Mouse (Mus musculus) kidney, adult 11 months (tissue): Measurements from ENCODE around the gene Ccdc82.

Experiments used
- DNase-seq: peaks from one replicate; pipeline ENCODE4 v3.0.0; 2022

The Ccdc82 gene

DNA sequence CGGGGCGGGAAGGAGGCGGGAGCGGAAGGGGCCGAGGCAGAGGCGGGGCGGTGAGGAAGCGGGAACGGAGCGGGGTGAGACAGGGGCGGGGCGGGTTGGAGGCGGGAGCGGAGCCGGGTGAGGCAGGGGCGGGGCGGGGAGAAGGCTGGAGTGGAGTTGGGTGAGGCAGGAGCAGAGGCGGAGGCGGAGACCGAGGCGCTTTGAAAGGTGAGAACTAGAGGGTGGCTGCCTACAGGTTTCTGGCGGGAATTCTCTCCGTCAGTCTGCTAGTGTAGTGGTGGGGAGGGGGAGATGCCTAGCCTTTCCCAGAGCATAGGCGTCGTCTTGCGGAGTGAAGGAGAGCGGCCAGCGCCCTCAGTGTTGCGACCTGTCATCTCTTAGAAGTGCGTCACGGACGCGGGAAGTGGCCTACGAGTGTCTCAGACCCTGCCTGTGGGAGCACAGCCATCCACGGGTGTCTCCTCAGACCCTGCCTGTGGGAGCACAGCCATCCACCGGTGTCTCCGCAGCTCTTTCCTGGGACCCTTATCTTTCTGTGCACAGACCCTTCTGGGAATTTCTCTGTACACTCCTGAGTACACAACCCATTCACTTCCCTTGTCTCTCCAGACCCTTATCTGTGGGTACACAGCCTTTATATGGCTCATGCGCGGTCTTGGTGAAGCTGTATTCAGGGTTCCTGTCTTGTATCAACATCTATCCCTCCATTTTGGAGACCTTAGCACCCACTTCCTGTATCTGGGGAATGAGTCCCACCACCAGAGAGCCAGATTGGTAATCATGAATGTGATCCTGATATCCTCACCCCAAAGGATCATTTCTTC is at the start of gene Ccdc82:
Ccdc82 (plus strand) TSS at position 141 of the 824 bp plus-strand sequence.
- peak; percentile 85 for DNase-seq

DNA sequence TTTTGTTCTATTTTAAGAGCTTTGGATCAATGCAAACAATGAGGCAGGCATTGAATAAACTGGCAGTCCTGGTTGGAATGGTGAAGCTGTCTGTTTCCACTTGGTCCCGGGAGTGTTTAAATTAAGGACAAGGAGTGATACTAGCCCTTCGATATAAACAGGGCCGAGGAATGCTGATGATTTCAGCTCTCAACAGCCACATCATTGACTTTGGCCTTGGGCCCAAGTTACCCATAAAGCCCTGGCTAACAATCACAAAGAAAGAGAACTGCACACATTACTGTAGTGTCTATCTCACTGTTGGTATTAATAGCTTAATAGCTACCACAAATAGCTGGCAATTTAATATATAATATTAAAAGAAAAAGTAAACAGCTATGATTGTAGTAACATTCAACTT is 46.7 kb upstream of the Ccdc82 start:
- no peak for DNase-seq

DNA sequence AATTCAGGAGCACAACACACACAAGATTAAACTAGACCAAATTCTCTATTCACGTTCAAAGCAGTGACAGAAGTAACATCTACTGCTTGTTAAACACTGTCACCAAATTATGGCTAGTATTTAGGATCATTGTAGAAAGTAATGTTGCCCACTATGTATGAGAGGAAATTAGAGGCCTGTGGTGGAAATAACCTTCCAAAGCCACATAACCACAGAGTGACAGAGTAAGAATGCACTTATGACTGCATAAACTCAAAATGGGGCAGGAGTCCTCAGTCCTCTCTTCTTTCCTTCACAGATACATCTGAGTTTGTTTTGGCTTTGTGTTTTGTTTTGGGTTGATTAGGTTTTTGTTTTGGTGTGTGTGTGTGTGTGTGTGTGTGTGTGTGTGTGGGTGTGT is 43.6 kb upstream of the Ccdc82 start:
- no peak for DNase-seq

DNA sequence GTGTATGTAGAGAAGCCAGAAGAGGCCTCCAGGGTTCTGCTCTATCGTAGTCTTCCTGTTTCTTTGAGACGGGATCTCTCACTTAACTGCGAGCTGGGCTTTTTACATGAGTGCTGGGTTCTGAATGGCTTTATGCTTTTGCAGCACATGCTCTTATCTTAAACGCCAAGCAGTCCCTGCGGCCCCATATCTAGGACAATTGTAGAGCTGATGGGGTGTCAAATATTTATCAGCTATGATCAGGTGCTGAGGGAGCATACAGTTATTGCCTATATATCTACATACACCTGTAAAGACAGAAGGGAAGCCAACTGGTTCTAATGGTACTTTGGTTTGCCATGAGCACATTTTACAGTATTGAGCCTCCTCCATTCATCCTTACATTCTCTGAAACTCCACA is 43.1 kb upstream of the Ccdc82 start:
- no peak for DNase-seq

DNA sequence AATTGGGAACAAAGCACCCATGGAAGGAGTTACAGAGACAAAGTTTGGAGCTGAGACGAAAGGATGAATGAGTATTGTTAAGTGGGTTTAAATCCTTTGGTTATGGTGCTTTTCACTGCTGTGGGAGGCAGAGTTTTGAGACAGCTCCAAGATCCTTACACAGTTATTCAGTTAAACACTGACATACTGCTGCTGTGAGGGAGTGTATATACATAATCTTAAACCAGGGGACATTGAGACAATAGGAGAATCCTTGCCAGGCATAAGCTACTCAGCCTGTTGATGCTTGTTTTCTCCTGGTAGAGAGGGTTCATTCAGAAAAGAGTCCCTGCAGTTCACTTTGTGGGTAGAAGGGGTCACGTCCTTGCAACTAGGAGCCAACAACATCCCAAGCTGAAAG is 40.4 kb upstream of the Ccdc82 start:
- no peak for DNase-seq

DNA sequence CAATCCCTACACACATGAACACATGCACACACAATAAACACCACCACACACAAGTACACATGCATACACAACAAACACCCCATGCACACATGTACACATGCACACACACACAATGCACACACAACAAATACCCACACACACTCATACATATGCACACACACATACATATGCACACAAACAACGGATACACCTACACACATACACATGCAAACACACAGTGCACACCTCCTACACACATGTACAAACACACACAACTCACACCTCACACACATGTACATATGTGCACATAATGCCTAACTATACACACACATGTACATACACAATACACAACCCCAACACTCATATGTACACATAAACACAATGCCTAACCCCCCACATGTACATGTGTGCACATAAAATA is 20.9 kb upstream of the Ccdc82 start:
- DNase-seq: no peak

DNA sequence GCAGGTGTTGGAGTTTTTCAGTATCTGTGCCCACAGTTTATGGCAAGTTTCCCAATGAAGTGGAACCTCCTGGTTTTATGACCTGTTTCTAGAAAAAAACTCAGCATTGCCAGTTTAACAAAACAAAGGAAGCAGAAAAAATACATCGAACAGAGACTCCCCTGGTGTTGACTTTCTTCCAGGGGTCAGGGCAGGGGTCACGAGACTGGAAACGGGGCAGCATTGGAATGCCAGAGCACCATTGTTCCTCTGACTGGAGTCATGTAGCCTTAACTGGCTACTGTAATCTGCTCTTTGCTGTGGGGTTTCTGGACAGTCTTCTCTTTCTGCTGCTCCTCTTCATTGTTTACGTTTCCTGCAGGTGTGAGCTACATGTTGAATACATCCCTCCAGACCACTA is 16.2 kb upstream of the Ccdc82 start:
- DNase-seq: no peak

DNA sequence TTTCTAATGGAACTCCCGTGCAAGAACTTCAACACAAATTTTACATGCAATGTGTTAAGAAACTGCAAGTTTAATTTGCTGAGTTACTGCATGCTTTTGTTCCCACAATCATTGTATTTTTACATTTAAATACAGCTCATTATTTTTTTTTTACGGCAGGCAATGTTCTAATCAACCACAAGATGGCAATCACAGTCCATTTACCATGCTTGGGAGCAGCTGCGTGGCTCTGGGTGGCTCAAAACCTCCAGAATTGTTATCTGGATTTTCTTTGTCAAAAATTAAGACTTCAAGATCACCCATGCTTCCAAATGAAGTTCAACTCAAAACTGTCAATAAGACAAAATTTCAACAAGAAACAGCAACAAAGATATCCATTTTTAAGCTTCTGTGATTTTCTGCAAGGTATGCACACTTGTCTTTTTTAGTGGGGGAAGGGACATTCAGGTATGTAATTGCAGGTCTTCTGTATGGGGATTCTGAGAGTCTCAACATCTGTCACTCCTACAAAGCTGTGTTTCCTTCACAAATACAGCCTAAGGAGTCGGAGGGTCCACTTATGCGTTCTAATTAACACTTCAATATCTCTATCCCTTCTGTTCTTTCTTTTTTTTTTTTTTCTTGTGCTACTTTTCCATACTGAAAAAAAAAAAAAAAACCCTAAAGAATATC is 15.1 kb upstream of the Ccdc82 start:
- DNase-seq: no peak

DNA sequence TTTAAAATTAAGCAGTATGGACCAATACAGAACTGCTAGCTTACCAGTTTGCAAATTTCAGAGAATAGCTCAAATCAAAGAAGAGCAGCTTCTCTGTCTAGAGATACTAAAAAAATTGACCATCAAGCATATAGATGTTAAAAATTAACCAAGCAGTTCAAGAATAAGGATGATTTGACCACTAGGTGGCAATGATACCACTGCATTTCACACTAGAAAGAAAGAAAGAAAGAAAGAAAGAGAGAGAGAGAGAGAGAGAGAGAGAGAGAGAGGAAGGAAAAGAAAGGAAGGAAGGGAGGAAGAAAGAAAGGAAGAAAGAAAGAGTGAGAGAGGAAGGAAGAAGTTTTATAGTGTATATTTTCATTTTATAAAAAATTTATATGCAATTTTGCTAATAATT is 4.4 kb upstream of the Ccdc82 start:
- no peak for DNase-seq

DNA sequence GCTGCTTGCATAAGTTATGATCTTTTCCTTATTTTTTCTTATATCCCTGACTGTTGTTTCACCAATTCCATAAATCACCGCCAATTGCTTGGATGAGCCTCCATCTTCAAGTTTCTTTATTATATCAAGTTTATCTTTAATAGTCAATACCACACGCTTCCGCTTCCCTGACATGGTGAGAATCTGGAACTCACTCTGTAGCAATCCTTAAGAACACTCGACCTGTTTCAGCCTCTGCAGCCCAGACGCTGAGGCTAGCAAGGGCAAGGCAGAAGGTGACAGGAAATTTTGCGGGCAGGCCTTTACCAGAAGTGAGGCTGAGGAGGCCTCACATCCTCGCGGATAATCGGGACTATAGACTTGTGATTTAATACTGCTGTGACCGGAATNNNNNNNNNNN is 1.3 kb upstream of the Ccdc82 start, which contains the start of gene Jrkl:
Jrkl (minus strand) TSS at position 349 of the 400 bp plus-strand sequence.
- peak; percentile 36 for DNase-seq

DNA sequence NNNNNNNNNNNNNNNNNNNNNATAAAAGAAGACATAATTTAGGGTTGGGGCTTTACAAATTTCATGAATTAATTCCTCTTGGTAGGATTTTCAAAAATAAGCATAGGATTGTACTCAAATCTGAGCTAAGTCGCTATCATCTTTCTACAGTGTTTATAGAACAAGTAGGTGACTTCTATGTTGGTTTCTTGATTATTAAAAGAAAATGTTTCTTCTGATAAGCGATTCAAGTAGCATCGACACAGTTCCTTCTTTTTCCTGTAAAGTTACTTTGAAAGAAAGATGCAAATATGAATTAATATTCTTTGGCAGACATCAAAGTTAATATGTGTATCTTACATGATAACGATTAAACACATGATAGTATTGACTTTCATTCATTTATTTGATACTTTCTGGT is 1.3 kb downstream of the Ccdc82 start:
- DNase-seq: no peak

DNA sequence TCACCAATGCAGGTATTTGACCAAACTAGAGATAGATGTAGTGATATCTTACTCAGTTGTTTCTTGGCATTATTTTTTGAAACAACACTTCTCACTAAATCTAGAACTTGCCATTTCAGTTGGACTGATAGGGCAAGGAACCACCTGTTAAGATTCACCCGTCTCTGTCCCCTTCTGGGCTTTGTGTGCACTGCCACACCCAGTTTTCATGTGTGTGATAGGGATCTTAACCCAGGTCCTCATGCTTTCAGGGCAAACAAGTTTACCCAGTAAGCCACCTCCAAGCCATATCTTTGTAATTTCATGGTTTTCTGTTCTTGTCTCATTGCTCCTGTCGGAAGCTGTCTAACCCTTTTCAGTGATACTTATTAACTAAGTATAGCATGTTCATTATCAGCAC is 4.5 kb downstream of the Ccdc82 start:
- no peak for DNase-seq

DNA sequence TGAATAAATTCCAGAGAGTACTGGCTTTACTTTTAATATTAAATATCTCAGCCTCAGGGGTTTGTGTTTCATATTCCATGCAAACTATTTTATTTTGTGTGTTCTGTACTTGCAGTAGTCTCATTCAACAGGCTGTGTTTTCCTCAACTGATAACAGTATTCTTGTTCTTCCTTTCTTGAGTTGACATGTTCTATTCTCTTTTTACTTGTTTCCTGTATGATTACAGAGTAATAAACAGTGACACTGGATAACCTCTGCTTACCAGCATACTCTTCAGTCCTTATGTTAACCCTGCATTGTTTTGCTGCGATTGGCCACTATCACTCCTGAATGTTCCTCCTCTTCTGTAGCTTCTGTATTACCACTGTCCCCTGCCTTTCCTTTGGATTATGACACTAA is 10.0 kb downstream of the Ccdc82 start:
- no peak for DNase-seq

DNA sequence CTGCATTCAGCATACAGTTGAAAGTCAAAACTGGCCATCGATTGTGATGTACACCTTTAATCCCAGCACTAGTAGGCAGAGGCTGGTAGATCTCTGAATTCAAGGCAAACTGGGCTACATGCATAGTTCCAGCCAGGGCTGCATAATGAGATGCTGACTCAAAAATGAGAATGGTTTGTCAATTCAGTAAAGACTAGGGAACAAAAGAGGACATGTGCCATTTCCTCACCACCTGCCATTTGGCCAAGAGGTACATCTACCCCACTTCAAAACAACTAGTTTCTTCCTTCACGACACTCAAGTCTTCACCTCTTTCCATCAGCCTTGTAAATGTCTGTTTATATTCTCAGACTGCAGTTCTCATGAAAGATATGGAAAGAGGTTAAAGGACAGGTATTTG is 11.4 kb downstream of the Ccdc82 start:
- DNase-seq: no peak

DNA sequence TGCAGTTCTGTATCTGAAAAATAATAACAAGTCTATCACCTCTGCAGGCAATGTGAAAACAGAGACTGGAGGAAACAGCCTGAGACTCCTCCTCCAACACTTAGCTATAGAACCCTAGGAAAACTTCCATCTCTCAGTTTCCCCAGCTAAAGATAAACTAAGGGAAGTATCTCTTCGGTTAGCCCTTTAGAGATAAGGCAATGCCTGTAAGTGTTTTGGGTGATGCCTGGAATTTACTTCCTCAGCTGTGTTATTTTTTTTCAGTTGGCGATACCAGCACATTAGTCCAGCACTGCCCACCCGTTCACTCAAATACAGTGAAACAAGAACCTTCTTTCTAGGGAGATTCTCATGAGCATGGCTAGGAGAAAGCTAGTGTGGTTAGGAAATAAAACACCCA is 14.2 kb downstream of the Ccdc82 start:
- DNase-seq: no peak

DNA sequence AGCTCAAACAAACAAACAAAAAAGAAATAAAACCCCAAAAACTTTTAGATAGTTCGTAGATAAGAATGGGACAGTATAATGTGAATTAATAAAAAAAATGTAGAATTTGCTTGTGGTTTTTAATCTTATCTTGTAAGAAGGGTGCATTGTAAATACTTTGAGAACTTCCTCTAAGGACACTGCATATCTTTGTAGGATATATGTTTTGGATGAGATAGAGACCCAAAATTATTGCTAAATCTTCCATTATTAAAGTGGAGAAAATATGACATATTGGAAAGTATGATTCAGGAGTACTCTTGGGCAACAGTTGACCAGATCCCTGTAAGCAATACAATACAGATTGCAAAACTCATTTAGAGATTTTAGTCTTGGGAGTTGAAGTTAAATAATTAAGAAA is 26.5 kb downstream of the Ccdc82 start:
- no peak for DNase-seq

DNA sequence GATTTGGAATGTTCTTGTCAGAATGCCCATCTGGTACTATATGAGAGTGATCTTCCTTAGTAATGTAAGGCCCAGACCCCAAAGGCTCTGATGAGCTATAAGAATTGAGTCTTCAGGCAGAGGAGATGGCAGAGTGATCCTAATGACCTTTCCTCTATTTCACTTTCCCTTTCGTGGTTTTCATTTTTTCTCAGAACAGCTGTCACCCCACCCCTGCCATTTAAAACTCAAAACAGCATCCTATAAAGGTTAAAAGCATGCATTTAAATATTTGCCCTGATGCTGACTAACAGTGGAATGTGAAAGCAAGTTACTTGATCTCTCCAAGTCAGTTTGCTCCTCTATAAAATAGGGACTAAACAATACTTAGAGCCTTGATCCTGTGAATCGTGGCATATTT is 40.7 kb downstream of the Ccdc82 start:
- DNase-seq: no peak

DNA sequence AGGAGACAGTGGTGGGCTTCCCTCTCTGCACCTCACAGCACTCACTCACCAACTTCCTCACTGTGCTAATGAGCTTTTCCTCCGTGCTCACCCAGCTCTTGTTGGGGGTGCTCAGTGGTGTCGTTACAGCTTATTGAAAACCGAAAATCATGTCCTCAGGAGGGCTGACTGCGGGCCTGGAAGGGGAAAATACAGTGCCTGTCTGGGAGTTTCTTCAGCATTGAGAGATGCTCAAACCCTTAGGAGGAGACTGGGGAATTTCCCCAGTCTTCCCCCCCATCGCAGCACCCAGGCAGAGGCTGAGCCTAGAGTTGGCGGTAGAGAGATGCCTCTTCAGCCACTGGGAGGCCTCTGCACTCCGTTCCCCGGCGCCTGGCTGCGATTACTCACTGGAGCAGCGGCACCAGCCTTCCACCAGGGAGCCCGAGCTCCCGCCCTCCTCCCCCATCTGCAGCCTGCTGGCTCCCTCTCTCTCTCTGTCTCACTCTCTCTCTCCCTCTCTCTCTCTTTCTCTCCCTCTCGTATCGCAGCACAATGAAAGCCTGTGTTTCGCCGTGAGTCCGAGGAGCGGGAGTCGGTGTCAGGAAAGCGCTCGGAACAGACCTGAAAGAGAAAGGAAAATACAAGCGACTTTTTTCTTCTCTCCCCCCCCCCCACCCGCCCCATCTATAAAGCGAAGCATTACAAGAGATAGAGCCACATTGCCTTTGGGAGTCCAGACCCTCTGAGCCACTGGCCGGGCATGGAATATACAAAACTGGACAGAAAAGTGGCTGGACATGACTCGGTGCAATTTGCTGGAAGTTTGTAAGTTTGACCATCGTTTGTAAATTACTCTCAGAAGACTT is 49.7 kb downstream of the Ccdc82 start:
- DNase-seq: peak; percentile 87

DNA sequence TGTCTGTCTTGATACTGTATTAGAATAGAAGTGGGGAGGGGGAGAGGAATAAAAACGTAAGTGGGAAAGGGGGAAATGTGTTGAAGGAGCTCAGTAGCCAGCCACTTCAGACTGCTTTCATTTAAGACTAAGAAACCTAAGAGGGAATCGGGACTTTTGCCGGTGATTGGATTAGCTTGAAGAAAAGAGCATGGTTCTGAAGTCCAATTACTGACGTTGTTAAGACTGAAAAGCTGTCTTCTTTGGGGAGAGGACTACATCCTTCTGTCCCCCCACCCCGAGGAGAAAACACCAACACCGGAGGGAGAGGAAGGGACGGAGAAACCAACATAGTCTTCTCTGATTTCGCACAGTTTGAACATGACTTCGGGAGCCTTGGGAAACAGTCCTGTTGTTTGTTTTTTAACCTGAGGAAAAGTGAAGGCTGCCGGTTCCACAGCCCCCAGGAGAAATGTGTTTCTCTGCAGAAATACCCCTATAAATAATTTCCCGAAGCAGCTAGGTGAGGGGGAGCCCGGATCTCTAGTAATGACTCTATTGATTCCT is 50.4 kb downstream of the Ccdc82 start:
- peak; percentile 13 for DNase-seq

DNA sequence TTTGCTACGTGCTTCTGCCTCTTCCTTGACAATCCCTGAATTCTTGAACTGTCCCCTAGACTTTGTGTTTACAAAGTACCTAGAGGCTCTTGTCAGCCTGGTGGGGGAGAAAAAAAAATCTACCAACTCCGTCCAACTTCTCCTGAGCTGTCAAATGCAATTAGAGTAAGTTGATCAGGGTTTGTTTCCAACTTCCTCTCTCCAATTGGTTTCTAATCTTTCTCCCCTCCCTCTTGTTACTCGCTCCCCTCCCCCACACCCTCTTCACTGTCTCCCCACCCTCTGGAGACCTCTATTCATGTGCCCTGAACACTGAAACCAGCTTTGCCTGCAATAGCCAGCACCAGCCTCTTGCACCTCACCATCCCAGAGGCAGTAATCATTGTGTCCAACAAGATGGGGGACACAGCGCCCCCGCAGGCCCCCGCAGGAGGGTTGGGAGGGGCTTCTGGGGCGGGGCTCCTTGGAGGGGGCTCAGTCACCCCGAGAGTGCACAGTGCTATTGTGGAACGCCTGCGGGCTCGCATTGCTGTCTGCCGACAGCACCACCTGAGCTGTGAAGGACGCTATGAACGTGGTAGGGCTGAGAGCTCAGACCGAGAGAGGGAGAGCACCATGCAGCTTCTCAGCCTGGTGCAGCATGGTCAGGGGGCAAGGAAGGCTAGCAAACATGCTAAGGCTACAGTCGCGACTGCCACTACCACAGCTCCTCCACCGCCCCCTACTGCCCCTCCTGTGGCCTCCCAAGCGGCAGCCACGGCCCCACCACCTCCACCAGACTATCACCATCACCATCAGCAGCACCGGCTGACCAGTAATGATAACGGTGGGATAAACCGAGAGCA is 51.1 kb downstream of the Ccdc82 start, which contains the start of gene Maml2:
Maml2 (plus strand) TSS at position 290 of the 845 bp plus-strand sequence.
- peak; percentile 60 for DNase-seq

DNA sequence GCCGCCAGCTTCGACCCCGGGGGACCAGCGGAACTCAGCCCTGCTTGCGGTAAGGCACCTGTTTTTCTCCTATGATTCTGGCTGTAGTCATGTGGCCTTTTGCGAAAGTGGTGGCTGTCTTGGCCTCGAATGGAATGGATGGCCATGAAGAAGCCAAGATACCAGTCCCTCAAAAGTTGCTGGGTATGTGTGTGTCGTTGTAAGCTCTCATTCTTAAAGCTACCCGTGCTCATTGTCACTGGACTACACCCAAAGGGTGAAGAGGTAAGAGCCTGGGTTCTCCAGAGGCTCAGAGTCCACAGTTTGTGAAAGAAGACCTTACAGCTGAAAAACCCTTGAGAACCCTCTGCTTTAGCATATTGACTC is 51.7 kb downstream of the Ccdc82 start:
- DNase-seq: no peak

DNA sequence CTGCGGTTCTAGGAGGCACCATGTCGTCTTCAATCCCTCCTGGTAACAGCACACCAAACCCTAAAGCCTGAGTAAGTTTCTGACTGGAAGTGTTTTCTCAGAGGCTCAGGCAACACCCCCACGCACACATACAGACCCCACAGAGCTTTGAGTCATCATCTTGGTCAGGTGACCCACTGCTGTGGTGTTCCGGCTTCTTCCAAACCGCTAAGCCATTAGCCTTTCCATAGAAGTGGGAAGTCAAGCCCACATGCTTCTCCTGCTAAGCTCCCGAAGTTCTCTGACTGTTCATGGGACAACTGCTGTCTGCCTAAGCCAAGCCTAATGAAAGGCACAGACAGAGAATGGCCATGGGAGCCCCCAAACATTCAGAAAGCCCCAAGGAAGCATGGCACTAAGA is 52.4 kb downstream of the Ccdc82 start:
- DNase-seq: no peak
